Mouse (Mus musculus): ENCODE data around the gene Spag7. TPM values are rescaled to one million over a fixed set of nuclear protein-coding genes. Genes with fewer than 3 reads are reported as not detected.

Spag7 gene
- polyA plus RNA-seq, 1 experiment from 2014 or later: 201 TPM

GRCm38 (mm10) chr11:70666687-70667086, 2.5 kb downstream of the Spag7 start:
- Histone ChIP-seq H3K9me3 (replicated peaks; ENCODE audit: control insufficient read depth, low read length) (no peaks in the 10 kb centered on the region), H3K4me2 (no peak overlapping the region), H3K4me3 (ENCODE audit: low read depth, low read length) (no peak overlapping the region), H3K27me3 (ENCODE audit: control insufficient read depth, insufficient read depth, low read length) (no peaks in the 10 kb centered on the region), H3K9ac (ENCODE audit: low read depth, low read length) (peak overlapping the region; percentile 10; the same call in 1 of the 2 replicates), H3K4me1 (ENCODE audit: control insufficient read depth, insufficient read depth, low read length) (peaks cover 13% of the 10 kb centered on the region), H3K27ac (ENCODE audit: low read depth, low read length) (no peak overlapping the region), H3K36me3 (ENCODE audit: control insufficient read depth, insufficient read depth, low read length) (peaks cover 29% of the 10 kb centered on the region)
- ATAC-seq (replicated peaks; ENCODE audit: insufficient number of reproducible peaks, low FRiP score, low TSS enrichment): no peak
- 92% methylated on average over 8 of the region's 8 CpGs for WGBS (ENCODE audit: insufficient replicate concordance)

- WGBS (ENCODE audit: insufficient replicate concordance): 84% methylated on average over 9 of the region's 9 CpGs
- H3K4me2 ChIP-seq: no peak overlapping the region
- H3K9ac ChIP-seq (ENCODE audit: low read depth, low read length): no peak overlapping the region
- ATAC-seq (replicated peaks; ENCODE audit: insufficient number of reproducible peaks, low FRiP score, low TSS enrichment): no peak
- no peaks in the 10 kb centered on the region for H3K9me3 ChIP-seq (replicated peaks; ENCODE audit: control insufficient read depth, low read length)
- H3K27ac ChIP-seq (ENCODE audit: low read depth, low read length): no peak overlapping the region
- peaks cover 32% of the 10 kb centered on the region for H3K36me3 ChIP-seq (ENCODE audit: control insufficient read depth, insufficient read depth, low read length)
- H3K4me1 ChIP-seq (ENCODE audit: control insufficient read depth, insufficient read depth, low read length): peaks cover 6% of the 10 kb centered on the region; the same call in 1 of the 2 replicates
- no peak overlapping the region for H3K4me3 ChIP-seq (ENCODE audit: low read depth, low read length)
- no peaks in the 10 kb centered on the region for H3K27me3 ChIP-seq (ENCODE audit: control insufficient read depth, insufficient read depth, low read length)
These were observed 4.5 kb downstream of the Spag7 start for GRCm38 (mm10) chr11:70664741-70665140.

- no peak for ATAC-seq (replicated peaks; ENCODE audit: insufficient number of reproducible peaks, low FRiP score, low TSS enrichment)
- H3K9ac ChIP-seq (ENCODE audit: low read depth, low read length): no peak overlapping the region
- H3K9me3 ChIP-seq (replicated peaks; ENCODE audit: control insufficient read depth, low read length): no peaks in the 10 kb centered on the region
- no peak overlapping the region for H3K4me3 ChIP-seq (ENCODE audit: low read depth, low read length)
- H3K4me2 ChIP-seq: no peak overlapping the region
- peaks cover 32% of the 10 kb centered on the region for H3K36me3 ChIP-seq (ENCODE audit: control insufficient read depth, insufficient read depth, low read length)
- no peak overlapping the region for H3K27ac ChIP-seq (ENCODE audit: low read depth, low read length)
- 86% methylated on average over 6 of the region's 6 CpGs for WGBS (ENCODE audit: insufficient replicate concordance)
- no peaks in the 10 kb centered on the region for H3K27me3 ChIP-seq (ENCODE audit: control insufficient read depth, insufficient read depth, low read length)
- H3K4me1 ChIP-seq (ENCODE audit: control insufficient read depth, insufficient read depth, low read length): peaks cover 7% of the 10 kb centered on the region
These were observed 5.3 kb downstream of the Spag7 start for GRCm38 (mm10) chr11:70663957-70664356.

GRCm38 (mm10) chr11:70663101-70663500, 6.1 kb downstream of the Spag7 start:
- Histone ChIP-seq H3K36me3 (ENCODE audit: control insufficient read depth, insufficient read depth, low read length) (peaks cover 32% of the 10 kb centered on the region), H3K4me2 (no peak overlapping the region), H3K9me3 (replicated peaks; ENCODE audit: control insufficient read depth, low read length) (no peaks in the 10 kb centered on the region), H3K27ac (ENCODE audit: low read depth, low read length) (no peak overlapping the region), H3K4me1 (ENCODE audit: control insufficient read depth, insufficient read depth, low read length) (peaks cover 15% of the 10 kb centered on the region), H3K4me3 (ENCODE audit: low read depth, low read length) (no peak overlapping the region), H3K9ac (ENCODE audit: low read depth, low read length) (no peak overlapping the region), H3K27me3 (ENCODE audit: control insufficient read depth, insufficient read depth, low read length) (no peaks in the 10 kb centered on the region)
- ATAC-seq (replicated peaks; ENCODE audit: insufficient number of reproducible peaks, low FRiP score, low TSS enrichment): no peak
- 87% methylated on average over 8 of the region's 8 CpGs for whole genome bisulfite sequencing (ENCODE audit: insufficient replicate concordance)

- Histone ChIP-seq H3K27ac (ENCODE audit: low read depth, low read length) (no peak overlapping the region), H3K27me3 (ENCODE audit: control insufficient read depth, insufficient read depth, low read length) (no peaks in the 10 kb centered on the region), H3K4me1 (ENCODE audit: control insufficient read depth, insufficient read depth, low read length) (peaks cover 27% of the 10 kb centered on the region), H3K9me3 (replicated peaks; ENCODE audit: control insufficient read depth, low read length) (no peaks in the 10 kb centered on the region), H3K9ac (ENCODE audit: low read depth, low read length) (no peak overlapping the region), H3K4me2 (no peak overlapping the region), H3K36me3 (ENCODE audit: control insufficient read depth, insufficient read depth, low read length) (peaks cover 28% of the 10 kb centered on the region), H3K4me3 (ENCODE audit: low read depth, low read length) (no peak overlapping the region)
- 85% methylated on average over 8 of the region's 8 CpGs for WGBS (ENCODE audit: insufficient replicate concordance)
- ATAC-seq (replicated peaks; ENCODE audit: insufficient number of reproducible peaks, low FRiP score, low TSS enrichment): no peak
These were observed 8.6 kb downstream of the Spag7 start for GRCm38 (mm10) chr11:70660571-70660970.

- peaks cover 27% of the 10 kb centered on the region for H3K4me1 ChIP-seq (ENCODE audit: control insufficient read depth, insufficient read depth, low read length)
- peak overlapping the region; percentile 82; the same call in 1 of the 2 replicates for H3K4me2 ChIP-seq
- ATAC-seq (replicated peaks; ENCODE audit: insufficient number of reproducible peaks, low FRiP score, low TSS enrichment): no peak
- 59% methylated on average over 8 of the region's 8 CpGs for WGBS (ENCODE audit: insufficient replicate concordance)
- no peak overlapping the region for H3K9ac ChIP-seq (ENCODE audit: low read depth, low read length)
- H3K36me3 ChIP-seq (ENCODE audit: control insufficient read depth, insufficient read depth, low read length): peaks cover 15% of the 10 kb centered on the region
- H3K27me3 ChIP-seq (ENCODE audit: control insufficient read depth, insufficient read depth, low read length): no peaks in the 10 kb centered on the region
- no peaks in the 10 kb centered on the region for H3K9me3 ChIP-seq (replicated peaks; ENCODE audit: control insufficient read depth, low read length)
- no peak overlapping the region for H3K27ac ChIP-seq (ENCODE audit: low read depth, low read length)
- no peak overlapping the region for H3K4me3 ChIP-seq (ENCODE audit: low read depth, low read length)
These were observed 10.3 kb downstream of the Spag7 start for GRCm38 (mm10) chr11:70658942-70659341.

- Histone ChIP-seq H3K36me3 (ENCODE audit: control insufficient read depth, insufficient read depth, low read length) (peaks cover 12% of the 10 kb centered on the region), H3K9ac (ENCODE audit: low read depth, low read length) (no peak overlapping the region; the same call in 1 of the 2 replicates), H3K27ac (ENCODE audit: low read depth, low read length) (no peak overlapping the region)
These were observed 10.7 kb downstream of the Spag7 start for GRCm38 (mm10) chr11:70658521-70658920.

GRCm38 (mm10) chr11:70657991-70658390, 11.2 kb downstream of the Spag7 start:
- 51% methylated on average over 9 of the region's 9 CpGs for WGBS (ENCODE audit: insufficient replicate concordance)
- Histone ChIP-seq H3K9ac (ENCODE audit: low read depth, low read length) (peak overlapping the region; percentile 62), H3K27ac (ENCODE audit: low read depth, low read length) (peak overlapping the region; percentile 99), H3K9me3 (replicated peaks; ENCODE audit: control insufficient read depth, low read length) (no peaks in the 10 kb centered on the region), H3K27me3 (ENCODE audit: control insufficient read depth, insufficient read depth, low read length) (no peaks in the 10 kb centered on the region), H3K36me3 (ENCODE audit: control insufficient read depth, insufficient read depth, low read length) (peaks cover 9% of the 10 kb centered on the region), H3K4me2 (peak overlapping the region; percentile 82), H3K4me3 (ENCODE audit: low read depth, low read length) (peak overlapping the region; percentile 100), H3K4me1 (ENCODE audit: control insufficient read depth, insufficient read depth, low read length) (peaks cover 27% of the 10 kb centered on the region)
- no peak for ATAC-seq (replicated peaks; ENCODE audit: insufficient number of reproducible peaks, low FRiP score, low TSS enrichment)

More at GRCm38 (mm10) chr11:70658521-70658920, 10.7 kb downstream of the Spag7 start:
- Histone ChIP-seq H3K4me3 (ENCODE audit: low read depth, low read length) (peak overlapping the region; percentile 100; the same call in 1 of the 2 replicates), H3K27me3 (ENCODE audit: control insufficient read depth, insufficient read depth, low read length) (no peaks in the 10 kb centered on the region), H3K4me1 (ENCODE audit: control insufficient read depth, insufficient read depth, low read length) (peaks cover 27% of the 10 kb centered on the region), H3K9me3 (replicated peaks; ENCODE audit: control insufficient read depth, low read length) (no peaks in the 10 kb centered on the region), H3K4me2 (peak overlapping the region; percentile 82)
- ATAC-seq (replicated peaks; ENCODE audit: insufficient number of reproducible peaks, low FRiP score, low TSS enrichment): no peak
- 75% methylated on average over 5 of the region's 5 CpGs for WGBS (ENCODE audit: insufficient replicate concordance)

GRCm38 (mm10) chr11:70657573-70657972, 11.6 kb downstream of the Spag7 start:
- Histone ChIP-seq H3K9me3 (replicated peaks; ENCODE audit: control insufficient read depth, low read length) (no peaks in the 10 kb centered on the region), H3K4me3 (ENCODE audit: low read depth, low read length) (peak overlapping the region; percentile 100), H3K36me3 (ENCODE audit: control insufficient read depth, insufficient read depth, low read length) (peaks cover 8% of the 10 kb centered on the region), H3K27me3 (ENCODE audit: control insufficient read depth, insufficient read depth, low read length) (no peaks in the 10 kb centered on the region), H3K4me1 (ENCODE audit: control insufficient read depth, insufficient read depth, low read length) (peaks cover 30% of the 10 kb centered on the region), H3K27ac (ENCODE audit: low read depth, low read length) (peak overlapping the region; percentile 99), H3K9ac (ENCODE audit: low read depth, low read length) (peak overlapping the region; percentile 100), H3K4me2 (peak overlapping the region; percentile 82)
- WGBS (ENCODE audit: insufficient replicate concordance): 32% methylated on average over 6 of the region's 6 CpGs
- no peak for ATAC-seq (replicated peaks; ENCODE audit: insufficient number of reproducible peaks, low FRiP score, low TSS enrichment)

All from heart, embryonic 11.5 days (tissue).